Mouse (Mus musculus): ENCODE results near the gene Syne4. TPM values are rescaled to one million over a fixed set of nuclear protein-coding genes. Genes with fewer than 3 reads are reported as not detected.

Gene Syne4
- polyA plus RNA-seq, 1 experiment = 41.6 TPM

- TF ChIP-seq CTCF (IDR thresholded peaks at IDR 0.05; ENCODE audit: low read depth, low read length) = no peak
- TF ChIP-seq POLR2A (IDR thresholded peaks at IDR 0.05; ENCODE audit: insufficient read depth, low read length) = no peak
- TF ChIP-seq EP300 (IDR thresholded peaks at IDR 0.05; ENCODE audit: insufficient read depth, low read depth, low read length) = no peak
- H3K27ac ChIP-seq (ENCODE audit: insufficient read depth, low read length) = no peak overlapping the region
- H3K27me3 ChIP-seq (ENCODE audit: control insufficient read depth, insufficient read depth, low read length, poor library complexity, severe bottlenecking) = no peaks in the 10 kb centered on the region
- H3K4me1 ChIP-seq (ENCODE audit: control insufficient read depth, insufficient read depth, low read length) = peaks cover 2% of the 10 kb centered on the region
- H3K4me3 ChIP-seq (ENCODE audit: low read depth, low read length) = no peak overlapping the region
- H3K36me3 ChIP-seq (ENCODE audit: control insufficient read depth, insufficient read depth, low read length, poor library complexity, severe bottlenecking) = no peaks in the 10 kb centered on the region
- H3K9ac ChIP-seq (ENCODE audit: low read depth, poor library complexity, severe bottlenecking) = no peak overlapping the region
- H3K9me3 ChIP-seq (replicated peaks; ENCODE audit: control insufficient read depth, insufficient read depth, low read length, poor library complexity, severe bottlenecking) = no peaks in the 10 kb centered on the region
Observed at GRCm38 (mm10) chr7:30282740-30283139, 31.9 kb upstream of the Syne4 start.

GRCm38 (mm10) chr7:30286701-30287410 is 27.8 kb upstream of the Syne4 start:
- TF ChIP-seq EP300 (IDR thresholded peaks at IDR 0.05; ENCODE audit: insufficient read depth, low read depth, low read length) (no peak), CTCF (IDR thresholded peaks at IDR 0.05; ENCODE audit: low read depth, low read length) (no peak), POLR2A (IDR thresholded peaks at IDR 0.05; ENCODE audit: insufficient read depth, low read length) (no peak)

DNA sequence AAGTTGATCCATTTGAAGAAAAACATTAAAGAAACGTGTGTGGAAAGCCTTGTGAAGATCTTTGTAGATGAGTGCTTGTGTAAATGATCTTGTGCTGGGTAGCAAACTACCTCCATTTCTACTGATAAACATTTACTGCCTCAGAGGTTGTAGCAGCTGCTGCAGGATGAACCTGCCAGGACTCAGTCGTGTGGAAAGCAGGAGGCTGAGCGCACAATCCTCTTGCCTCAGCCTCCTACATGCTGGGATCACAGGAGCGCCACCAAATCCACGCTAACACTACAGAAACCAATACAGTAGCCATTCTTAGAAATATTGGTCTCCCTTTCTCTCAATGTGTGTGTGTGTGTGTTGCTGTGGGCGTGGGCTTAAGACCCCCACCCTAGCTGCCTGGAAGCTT is 26.6 kb upstream of the Syne4 start:
- H3K9me3 ChIP-seq (replicated peaks; ENCODE audit: control insufficient read depth, insufficient read depth, low read length, poor library complexity, severe bottlenecking) = no peaks in the 10 kb centered on the region
- no peak overlapping the region for H3K9ac ChIP-seq (ENCODE audit: low read depth, poor library complexity, severe bottlenecking)
- no peaks in the 10 kb centered on the region for H3K27me3 ChIP-seq (ENCODE audit: control insufficient read depth, insufficient read depth, low read length, poor library complexity, severe bottlenecking)
- TF ChIP-seq CTCF (IDR thresholded peaks at IDR 0.05; ENCODE audit: low read depth, low read length) = no peak
- no peaks in the 10 kb centered on the region for H3K4me1 ChIP-seq (ENCODE audit: control insufficient read depth, insufficient read depth, low read length)
- no peaks in the 10 kb centered on the region for H3K36me3 ChIP-seq (ENCODE audit: control insufficient read depth, insufficient read depth, low read length, poor library complexity, severe bottlenecking)
- H3K4me3 ChIP-seq (ENCODE audit: low read depth, low read length) = no peak overlapping the region
- no peak overlapping the region for H3K27ac ChIP-seq (ENCODE audit: insufficient read depth, low read length)

More at GRCm38 (mm10) chr7:30286701-30287410, 27.8 kb upstream of the Syne4 start:
- no peaks in the 10 kb centered on the region for H3K27me3 ChIP-seq (ENCODE audit: control insufficient read depth, insufficient read depth, low read length, poor library complexity, severe bottlenecking)
- no peaks in the 10 kb centered on the region for H3K36me3 ChIP-seq (ENCODE audit: control insufficient read depth, insufficient read depth, low read length, poor library complexity, severe bottlenecking)
- H3K9me3 ChIP-seq (replicated peaks; ENCODE audit: control insufficient read depth, insufficient read depth, low read length, poor library complexity, severe bottlenecking) = no peaks in the 10 kb centered on the region
- H3K4me1 ChIP-seq (ENCODE audit: control insufficient read depth, insufficient read depth, low read length) = peaks cover 2% of the 10 kb centered on the region
- H3K9ac ChIP-seq (ENCODE audit: low read depth, poor library complexity, severe bottlenecking) = no peak overlapping the region
- H3K4me3 ChIP-seq (ENCODE audit: low read depth, low read length) = no peak overlapping the region
- H3K27ac ChIP-seq (ENCODE audit: insufficient read depth, low read length) = no peak overlapping the region

- TF ChIP-seq POLR2A (IDR thresholded peaks at IDR 0.05; ENCODE audit: insufficient read depth, low read length) (no peak), EP300 (IDR thresholded peaks at IDR 0.05; ENCODE audit: insufficient read depth, low read depth, low read length) (no peak), CTCF (IDR thresholded peaks at IDR 0.05; ENCODE audit: low read depth, low read length) (no peak)
- Histone ChIP-seq H3K27me3 (ENCODE audit: control insufficient read depth, insufficient read depth, low read length, poor library complexity, severe bottlenecking) (no peaks in the 10 kb centered on the region), H3K4me3 (ENCODE audit: low read depth, low read length) (no peak overlapping the region), H3K9me3 (replicated peaks; ENCODE audit: control insufficient read depth, insufficient read depth, low read length, poor library complexity, severe bottlenecking) (no peaks in the 10 kb centered on the region), H3K36me3 (ENCODE audit: control insufficient read depth, insufficient read depth, low read length, poor library complexity, severe bottlenecking) (no peaks in the 10 kb centered on the region), H3K27ac (ENCODE audit: insufficient read depth, low read length) (no peak overlapping the region), H3K4me1 (ENCODE audit: control insufficient read depth, insufficient read depth, low read length) (no peaks in the 10 kb centered on the region), H3K9ac (ENCODE audit: low read depth, poor library complexity, severe bottlenecking) (no peak overlapping the region)
Observed at GRCm38 (mm10) chr7:30289071-30289713, 25.4 kb upstream of the Syne4 start.

DNA sequence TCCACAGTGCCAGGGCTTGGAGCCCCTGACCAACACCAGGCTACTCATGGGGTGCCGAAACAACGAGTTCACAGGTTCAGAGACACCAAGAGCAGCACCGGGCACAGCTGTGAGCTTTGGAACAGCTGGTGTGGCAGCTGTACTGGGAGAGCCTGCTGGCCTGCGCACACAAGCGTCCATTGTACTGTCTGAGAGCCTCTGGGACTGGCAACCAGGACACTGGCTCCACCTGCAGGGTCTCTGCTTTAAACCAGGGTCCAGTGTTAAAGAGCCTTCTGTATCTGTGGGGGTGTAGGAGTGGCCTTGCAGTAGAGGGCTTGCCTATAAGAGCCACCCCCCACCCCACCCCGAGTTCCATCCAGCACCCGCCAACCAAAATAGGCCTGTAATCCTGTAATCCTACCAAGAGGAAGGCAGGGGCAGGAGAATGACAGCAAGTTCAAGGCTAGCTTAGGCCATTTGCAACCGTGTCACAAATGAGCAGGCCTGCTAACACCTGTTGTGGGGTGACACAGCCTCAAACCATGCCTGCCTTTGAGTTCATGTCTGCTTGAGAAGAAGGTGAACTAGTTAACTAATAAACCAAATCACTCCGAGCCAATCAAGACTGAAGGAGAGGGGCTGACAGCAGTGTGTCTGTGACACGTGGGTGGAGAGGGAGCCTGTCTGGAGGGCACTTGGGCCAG is 24.8 kb upstream of the Syne4 start:
- H3K9me3 ChIP-seq (replicated peaks; ENCODE audit: control insufficient read depth, insufficient read depth, low read length, poor library complexity, severe bottlenecking) = no peaks in the 10 kb centered on the region
- no peak overlapping the region for H3K4me3 ChIP-seq (ENCODE audit: low read depth, low read length)
- TF ChIP-seq EP300 (IDR thresholded peaks at IDR 0.05; ENCODE audit: insufficient read depth, low read depth, low read length) (no peak), CTCF (IDR thresholded peaks at IDR 0.05; ENCODE audit: low read depth, low read length) (peak; percentile 15)
- H3K36me3 ChIP-seq (ENCODE audit: control insufficient read depth, insufficient read depth, low read length, poor library complexity, severe bottlenecking) = no peaks in the 10 kb centered on the region
- no peak overlapping the region for H3K27ac ChIP-seq (ENCODE audit: insufficient read depth, low read length)
- H3K27me3 ChIP-seq (ENCODE audit: control insufficient read depth, insufficient read depth, low read length, poor library complexity, severe bottlenecking) = no peaks in the 10 kb centered on the region
- H3K9ac ChIP-seq (ENCODE audit: low read depth, poor library complexity, severe bottlenecking) = no peak overlapping the region
- H3K4me1 ChIP-seq (ENCODE audit: control insufficient read depth, insufficient read depth, low read length) = no peaks in the 10 kb centered on the region
